Mouse (Mus musculus) midbrain, postnatal 0 days (tissue): ENCODE measurements around the gene Rin1. TPM values are rescaled to one million over a fixed set of nuclear protein-coding genes. Genes with fewer than 3 reads are reported as not detected.

Experiments used
- ATAC-seq: fragments of 200-750 bp; cut with Nextera tagmentation; 2 replicates; pipeline ENCODE4 v1.8.0; 2017; ENCODE audit warnings: moderate number of reproducible peaks, mild to moderate bottlenecking, moderate TSS enrichment, moderate library complexity; ENCODE audit not compliant: low FRiP score
- DNase-seq: peaks from one replicate; pipeline ENCODE4 v3.0.0-alpha.2; 2015; ENCODE audit warnings: low spot score
- H3K27ac ChIP-seq: fragments of 300-500 bp; sonication (generic); 2 replicates; pipeline ENCODE4 v1.5.1; 2014; ENCODE audit warnings: low read depth, mild to moderate bottlenecking, low read length, mixed read lengths
- H3K27me3 ChIP-seq: fragments of 300-500 bp; sonication (generic); 2 replicates; pipeline ENCODE4 v1.6.1; 2014; ENCODE audit warnings: low read length, control low read depth, mixed read lengths; ENCODE audit not compliant: insufficient read depth
- H3K36me3 ChIP-seq: fragments of 300-500 bp; sonication (generic); 2 replicates; pipeline ENCODE4 v1.6.1; 2014; ENCODE audit warnings: low read length, control low read depth, mixed read lengths; ENCODE audit not compliant: insufficient read depth
- H3K4me1 ChIP-seq: fragments of 300-500 bp; sonication (generic); 2 replicates; pipeline ENCODE4 v1.6.1; 2014; ENCODE audit warnings: mild to moderate bottlenecking, control low read depth, antibody characterized with exemption, low read length, mixed read lengths; ENCODE audit not compliant: insufficient read depth
- H3K4me2 ChIP-seq: fragments of 300-500 bp; sonication (generic); 2 replicates; pipeline ENCODE4 v1.6.1; 2014; ENCODE audit warnings: low read depth, mild to moderate bottlenecking, low read length, mixed read lengths; ENCODE audit not compliant: poor library complexity, severe bottlenecking
- H3K4me3 ChIP-seq: fragments of 300-500 bp; sonication (generic); 2 replicates; pipeline ENCODE4 v1.5.1; 2014; ENCODE audit warnings: low read depth, mild to moderate bottlenecking, low read length, moderate library complexity
- H3K9ac ChIP-seq: fragments of 300-500 bp; sonication (generic); replicated peaks from 2 replicates; pipeline ENCODE4 v1.6.1; 2014; ENCODE audit warnings: mild to moderate bottlenecking, low read length, moderate library complexity, mixed read lengths; ENCODE audit not compliant: poor library complexity, severe bottlenecking
- H3K9me3 ChIP-seq: fragments of 300-500 bp; sonication (generic); 2 replicates; pipeline ENCODE4 v1.6.1; 2016; ENCODE audit warnings: low read length, control low read depth
- CTCF ChIP-seq: IDR thresholded peaks from 2 replicates; pipeline ENCODE4 v1.5.1; 2016; ENCODE audit warnings: antibody characterized with exemption, mild to moderate bottlenecking
- WGBS: fragments of 180-500 bp; shearing (Covaris S2); extraction: QIAGEN DNeasy Blood & Tissue Kit; methylation state at CpG from one replicate; pipeline ENCODE4 v1.1.7; 2014; 5-methylcytosine and 5-hydroxymethylcytosine counted together
- polyA plus RNA-seq: library from polyadenylated mRNA; unstranded; fragments of >200 nt; fragmentation: Nextera tagmentation; extraction: Ambion mirVana; gene quantifications from 2 replicates; pipeline ENCODE4 v1.2.1, GENCODE M21; 2015
- total RNA-seq: library from RNA; depleted of rRNA; stranded (reverse); fragments of >200 nt; gene quantifications from 2 replicates; pipeline ENCODE4 v1.2.3, GENCODE M21; 2014

The Rin1 gene
- total and polyA plus RNA-seq, 2 experiments from 2014 or later: 0.96 to 4.3 TPM

- 12% methylated on average over 8 of the region's 8 CpGs for WGBS
- Histone ChIP-seq H3K9ac (no peak overlapping the region), H3K27me3 (no peaks in the 10 kb centered on the region; the same call in 1 of the 2 replicates), H3K36me3 (no peaks in the 10 kb centered on the region), H3K27ac (no peak overlapping the region), H3K4me3 (no peak overlapping the region), H3K4me1 (no peaks in the 10 kb centered on the region), H3K4me2 (no peak overlapping the region), H3K9me3 (no peaks in the 10 kb centered on the region)
- DNase-seq: peak; percentile 49
- ATAC-seq: no peak
- TF ChIP-seq CTCF: peak; percentile 70
Observed at GRCm38 (mm10) chr19:5014961-5015398, 35.3 kb upstream of the Rin1 start.

- ATAC-seq (no peak), DNase-seq (no peak)
- WGBS: 45% methylated on average over 10 of the region's 10 CpGs
- Histone ChIP-seq H3K4me3 (no peak overlapping the region), H3K9me3 (no peaks in the 10 kb centered on the region), H3K4me1 (no peaks in the 10 kb centered on the region), H3K36me3 (no peaks in the 10 kb centered on the region), H3K27ac (no peak overlapping the region), H3K9ac (no peak overlapping the region), H3K4me2 (no peak overlapping the region), H3K27me3 (no peaks in the 10 kb centered on the region; the same call in 1 of the 2 replicates)
- no peak for TF ChIP-seq CTCF
Observed at GRCm38 (mm10) chr19:5016221-5016742, 34.0 kb upstream of the Rin1 start.

- Histone ChIP-seq H3K9ac (no peak overlapping the region), H3K27me3 (no peaks in the 10 kb centered on the region; the same call in 1 of the 2 replicates), H3K9me3 (no peaks in the 10 kb centered on the region), H3K36me3 (no peaks in the 10 kb centered on the region), H3K4me1 (no peaks in the 10 kb centered on the region), H3K27ac (no peak overlapping the region), H3K4me2 (no peak overlapping the region), H3K4me3 (no peak overlapping the region)
- 16% methylated on average over 12 of the region's 12 CpGs for WGBS
- DNase-seq (peak; percentile 70), ATAC-seq (no peak)
- TF ChIP-seq CTCF: peak; percentile 86
Observed at GRCm38 (mm10) chr19:5016782-5017181, 33.5 kb upstream of the Rin1 start.

GRCm38 (mm10) chr19:5017611-5018010 lies 32.7 kb upstream of the Rin1 start:
- DNase-seq: no peak
- TF ChIP-seq CTCF: no peak
- Histone ChIP-seq H3K4me3 (no peak overlapping the region), H3K9ac (no peak overlapping the region), H3K4me2 (no peak overlapping the region), H3K9me3 (no peaks in the 10 kb centered on the region), H3K27ac (no peak overlapping the region), H3K4me1 (no peaks in the 10 kb centered on the region), H3K36me3 (no peaks in the 10 kb centered on the region), H3K27me3 (no peaks in the 10 kb centered on the region; the same call in 1 of the 2 replicates)
- no peak for ATAC-seq
- WGBS: 86% methylated on average over 4 of the region's 4 CpGs

GRCm38 (mm10) chr19:5018191-5018590 lies 32.1 kb upstream of the Rin1 start:
- Histone ChIP-seq H3K9me3 (no peaks in the 10 kb centered on the region), H3K9ac (no peak overlapping the region), H3K4me1 (no peaks in the 10 kb centered on the region), H3K4me2 (no peak overlapping the region), H3K36me3 (no peaks in the 10 kb centered on the region), H3K27ac (no peak overlapping the region), H3K27me3 (no peaks in the 10 kb centered on the region; the same call in 1 of the 2 replicates), H3K4me3 (no peak overlapping the region)
- DNase-seq (no peak), ATAC-seq (no peak)
- WGBS: 80% methylated on average over 3 of the region's 3 CpGs
- TF ChIP-seq CTCF: no peak

- Histone ChIP-seq H3K27me3 (no peaks in the 10 kb centered on the region; the same call in 1 of the 2 replicates), H3K4me3 (no peak overlapping the region), H3K27ac (no peak overlapping the region), H3K36me3 (no peaks in the 10 kb centered on the region; the same call in 1 of the 2 replicates), H3K4me1 (no peaks in the 10 kb centered on the region), H3K9ac (no peak overlapping the region), H3K4me2 (no peak overlapping the region), H3K9me3 (no peaks in the 10 kb centered on the region)
- no peak for ATAC-seq
- WGBS: 85% methylated on average over 2 of the region's 2 CpGs
- TF ChIP-seq CTCF: no peak
- peak; percentile 44 for DNase-seq
Observed at GRCm38 (mm10) chr19:5021416-5021815, 28.9 kb upstream of the Rin1 start.
